Mouse (Mus musculus): Measurements from ENCODE around the gene Myo1g. TPM values are rescaled to one million over a fixed set of nuclear protein-coding genes. Genes with fewer than 3 reads are reported as not detected.

The Myo1g gene
- total RNA-seq, 2 experiments from 2014 or later = 0.94 to 1.2 TPM

- intact Hi-C loops (cut with DNase I; ENCODE audit: low total_unique reads) = no loop called here
- DNase-seq = no peak
Measured at GRCm38 (mm10) chr11:6471493-6471892, 49.3 kb downstream of the Myo1g start.

- no peak for DNase-seq
- intact Hi-C loops (cut with DNase I; ENCODE audit: low total_unique reads) = no loop called here
Measured at GRCm38 (mm10) chr11:6471054-6471453, 49.7 kb downstream of the Myo1g start.

- DNase-seq = no peak
- intact Hi-C loops (cut with DNase I; ENCODE audit: low total_unique reads) = loop anchor here (10.0 kb wide), 1 partner anchor 146 kb away; no protein-coding TSS in a partner anchor
Measured at GRCm38 (mm10) chr11:6468541-6468940, 52.2 kb downstream of the Myo1g start.

GRCm38 (mm10) chr11:6465122-6465521 is 55.6 kb downstream of the Myo1g start:
- peak; percentile 47 for DNase-seq
- intact Hi-C loops (cut with DNase I; ENCODE audit: low total_unique reads) = loop anchor here (10.0 kb wide), 1 partner anchor 150 kb away; no protein-coding TSS in a partner anchor

- intact Hi-C loops (cut with DNase I; ENCODE audit: low total_unique reads) = loop anchor here (10.0 kb wide), 1 partner anchor 152 kb away; no protein-coding TSS in a partner anchor
- DNase-seq = no peak
Measured at GRCm38 (mm10) chr11:6463159-6463837, 57.5 kb downstream of the Myo1g start.

Small RNA genes lying within 50 kb of the gene (microRNA-seq; reads per million reads assigned to microRNA genes)
- gene Gm22123 = 0 to 1.0 reads per million in 2 experiments

Other genes starting within 250 kb of the Myo1g start
- 10 to 100 TPM; 56.3 to 62.4 TPM for gene Tmed4, start 246.1 kb downstream of the Myo1g start, total RNA-seq (2021)
- gene Ogdh, start 229.3 kb downstream of the Myo1g start, total RNA-seq (2021) = 100 to 1,000 TPM; 497 to 603 TPM
- 10 to 100 TPM; 28.9 to 30.2 TPM for gene Zmiz2, start 131.9 kb downstream of the Myo1g start, total RNA-seq (2021)
- gene Ppia, start 105.5 kb downstream of the Myo1g start, total RNA-seq (2021) = 100 to 1,000 TPM; 427 to 511 TPM
- 10 to 100 TPM; 41.3 to 46.3 TPM for gene H2afv, start 76.5 kb downstream of the Myo1g start, total RNA-seq (2021)
- 10 to 100 TPM; 28.5 to 37.4 TPM for gene Purb, start 45.0 kb downstream of the Myo1g start, total RNA-seq (2021)
- gene Ccm2, start 25.9 kb upstream of the Myo1g start, total RNA-seq (2021) = 10 to 100 TPM; 20.8 to 21.6 TPM
- under 1 TPM; 0.18 to 0.82 TPM for gene Nacad, start 85.1 kb upstream of the Myo1g start, total RNA-seq (2021)
- 10 to 100 TPM; 63.5 to 64.6 TPM for gene Tbrg4, start 105.1 kb upstream of the Myo1g start, total RNA-seq (2021)
- not detected for gene Wap, start 117.7 kb upstream of the Myo1g start, total RNA-seq (2021)
- under 1 TPM; 0.38 to 0.68 TPM for gene Ramp3, start 137.6 kb upstream of the Myo1g start, total RNA-seq (2021)

All from gastrocnemius, postnatal 14 days (tissue).